Mouse (Mus musculus): ENCODE data around the gene Rbx1. TPM values are rescaled to one million over a fixed set of nuclear protein-coding genes. Genes with fewer than 3 reads are reported as not detected.

Gene Rbx1
- polyA plus RNA-seq, 1 experiment, result 18.6 TPM

GRCm38 (mm10) chr15:81479446-81480213 is 13.5 kb downstream of the Rbx1 start:
- no peak for TF ChIP-seq GATA1 (IDR thresholded peaks at IDR 0.05; ENCODE audit: low read length)

GRCm38 (mm10) chr15:81480977-81481379 is 14.9 kb downstream of the Rbx1 start:
- TF ChIP-seq GATA1 (IDR thresholded peaks at IDR 0.05; ENCODE audit: low read length), result no peak

- no peak for TF ChIP-seq GATA1 (IDR thresholded peaks at IDR 0.05; ENCODE audit: low read length)
Measured at GRCm38 (mm10) chr15:81482966-81483365, 16.9 kb downstream of the Rbx1 start.

GRCm38 (mm10) chr15:81483691-81484090 is 17.6 kb downstream of the Rbx1 start:
- no peak for TF ChIP-seq GATA1 (IDR thresholded peaks at IDR 0.05; ENCODE audit: low read length)

- no peak for TF ChIP-seq GATA1 (IDR thresholded peaks at IDR 0.05; ENCODE audit: low read length)
Measured at GRCm38 (mm10) chr15:81485483-81485882, 19.4 kb downstream of the Rbx1 start.

- no peak for TF ChIP-seq GATA1 (IDR thresholded peaks at IDR 0.05; ENCODE audit: low read length)
Measured at GRCm38 (mm10) chr15:81503466-81503865, 37.4 kb downstream of the Rbx1 start.

GRCm38 (mm10) chr15:81503995-81504394 is 37.9 kb downstream of the Rbx1 start:
- TF ChIP-seq GATA1 (IDR thresholded peaks at IDR 0.05; ENCODE audit: low read length), result no peak

- TF ChIP-seq GATA1 (IDR thresholded peaks at IDR 0.05; ENCODE audit: low read length), result no peak
Measured at GRCm38 (mm10) chr15:81507201-81507600, 41.1 kb downstream of the Rbx1 start.

- TF ChIP-seq GATA1 (IDR thresholded peaks at IDR 0.05; ENCODE audit: low read length), result no peak
Measured at GRCm38 (mm10) chr15:81510621-81511020, 44.5 kb downstream of the Rbx1 start.

- TF ChIP-seq GATA1 (IDR thresholded peaks at IDR 0.05; ENCODE audit: low read length), result no peak
Measured at GRCm38 (mm10) chr15:81511601-81512261, 45.6 kb downstream of the Rbx1 start.

GRCm38 (mm10) chr15:81514111-81514971 is 48.2 kb downstream of the Rbx1 start:
- no peak for TF ChIP-seq GATA1 (IDR thresholded peaks at IDR 0.05; ENCODE audit: low read length)

- no peak for TF ChIP-seq GATA1 (IDR thresholded peaks at IDR 0.05; ENCODE audit: low read length)
Measured at GRCm38 (mm10) chr15:81515221-81515620, 49.1 kb downstream of the Rbx1 start.

GRCm38 (mm10) chr15:81518031-81518430 is 51.9 kb downstream of the Rbx1 start:
- TF ChIP-seq GATA1 (IDR thresholded peaks at IDR 0.05; ENCODE audit: low read length), result no peak

- no peak for TF ChIP-seq GATA1 (IDR thresholded peaks at IDR 0.05; ENCODE audit: low read length)
Measured at GRCm38 (mm10) chr15:81518761-81519160, 52.7 kb downstream of the Rbx1 start.

GRCm38 (mm10) chr15:81522036-81522751 is 56.1 kb downstream of the Rbx1 start:
- TF ChIP-seq GATA1 (IDR thresholded peaks at IDR 0.05; ENCODE audit: low read length), result no peak

Data from G1E-ER4 (cell line).